Mouse (Mus musculus) kidney, postnatal 4 days (tissue): ENCODE results near the gene Wdr47.
"Not testable (repeated sequence)": the region's sequence is repeated elsewhere in the genome, so short reads cannot be mapped to it uniquely, and the experiment has no call there.

Experiments used
- DNase-seq, 2 experiments: peaks; one replicate each; pipeline ENCODE4 v3.0.0; 2021; ENCODE audit warnings: mixed read lengths in 2 of 2

Wdr47 gene

DNA sequence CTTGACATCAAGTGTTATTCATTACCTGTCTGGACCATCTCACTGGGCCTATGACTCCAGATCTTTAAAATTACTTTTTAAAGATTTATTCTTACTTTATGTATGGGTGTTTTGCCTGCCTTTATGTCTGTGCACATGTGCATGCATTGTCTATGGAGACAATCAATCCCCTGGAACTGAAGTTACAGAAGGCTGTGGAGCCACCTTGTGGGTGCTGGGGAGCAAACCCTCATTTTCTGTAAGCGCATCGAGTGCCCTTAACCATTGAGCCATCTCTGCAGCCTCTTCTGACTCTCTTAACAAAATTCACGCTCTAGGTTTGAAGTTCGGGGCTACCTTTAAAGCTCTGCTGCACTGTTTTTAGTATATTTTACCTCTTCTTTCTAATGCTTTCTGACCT is 48.3 kb downstream of the Wdr47 start:
- no peak for DNase-seq

DNA sequence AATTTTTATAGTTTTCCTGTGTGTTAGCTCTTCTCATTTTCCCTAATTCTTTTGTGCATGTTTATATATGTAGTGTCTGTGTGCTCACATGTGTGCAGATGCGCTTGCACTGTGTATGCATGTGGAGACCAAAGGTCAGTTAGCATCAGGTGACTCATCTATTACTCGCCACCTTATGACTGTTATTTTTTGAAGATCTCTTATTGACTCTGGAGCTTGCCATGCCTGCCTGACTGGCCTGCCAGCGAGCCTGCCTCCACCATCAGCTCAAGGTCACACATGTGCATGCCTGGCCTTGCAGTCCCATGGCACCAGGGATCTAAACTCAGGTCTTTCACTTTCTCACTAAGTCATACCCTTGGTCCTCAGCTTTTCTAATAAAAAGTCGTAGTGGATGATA is 49.9 kb downstream of the Wdr47 start:
- no peak for DNase-seq

DNA sequence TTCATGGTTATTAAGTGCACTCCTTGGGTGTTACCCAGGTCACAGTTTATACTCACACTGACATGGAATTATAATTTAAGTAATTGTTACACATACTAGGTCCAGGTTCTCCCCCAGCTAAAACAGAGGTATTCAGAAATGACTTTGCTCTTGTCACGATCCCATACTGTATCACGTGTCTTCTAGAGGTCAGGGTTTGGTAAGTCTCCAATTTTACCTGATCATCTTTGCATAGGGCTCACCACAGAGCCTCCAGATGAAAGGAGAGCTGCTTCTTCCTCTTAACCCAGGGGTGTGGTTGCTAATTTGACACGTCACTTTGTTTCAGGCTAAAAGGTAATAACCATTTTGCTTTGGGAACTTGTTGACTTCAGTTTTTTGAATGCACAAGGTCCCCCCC is 53.8 kb downstream of the Wdr47 start:
- DNase-seq: no peak

DNA sequence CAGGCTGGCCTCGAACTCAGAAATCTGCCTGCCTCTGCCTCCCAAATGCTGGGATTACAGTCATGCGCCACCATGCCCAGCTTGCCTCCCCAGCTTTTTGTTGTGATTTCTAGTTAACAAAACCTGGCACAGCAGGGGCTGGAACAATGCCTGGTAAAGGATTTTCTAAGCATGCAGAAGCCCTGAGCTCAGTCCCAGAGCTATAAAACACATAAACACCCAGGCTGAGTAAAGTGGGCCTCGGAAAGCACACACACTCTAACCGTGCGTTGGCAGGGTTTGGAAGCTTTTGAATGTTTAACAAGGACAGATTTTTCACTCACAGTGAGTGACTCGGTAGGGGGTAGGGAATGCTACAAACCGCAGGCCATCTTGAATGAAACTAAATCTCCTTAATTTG is 55.0 kb downstream of the Wdr47 start:
- no peak for DNase-seq

DNA sequence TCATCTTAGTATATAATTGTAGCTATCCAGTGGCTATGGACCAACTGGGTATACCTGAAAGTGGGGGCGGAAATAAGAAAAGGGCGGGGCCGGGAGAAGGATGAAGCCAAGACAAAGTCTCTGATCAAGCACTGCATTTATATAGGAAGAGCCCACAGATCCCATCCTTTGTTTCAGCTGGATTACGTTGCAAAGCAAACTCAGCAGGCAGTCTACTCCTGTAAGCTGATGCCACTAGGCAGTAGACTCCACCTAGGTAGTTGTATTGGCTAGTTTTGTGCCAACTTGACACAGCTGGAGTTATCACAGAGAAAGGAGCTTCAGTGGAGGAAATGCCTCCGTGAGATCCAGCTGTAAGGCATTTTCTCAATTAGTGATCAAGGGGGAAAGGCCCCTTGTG is 56.6 kb downstream of the Wdr47 start:
- DNase-seq: not testable (repeated sequence)

DNA sequence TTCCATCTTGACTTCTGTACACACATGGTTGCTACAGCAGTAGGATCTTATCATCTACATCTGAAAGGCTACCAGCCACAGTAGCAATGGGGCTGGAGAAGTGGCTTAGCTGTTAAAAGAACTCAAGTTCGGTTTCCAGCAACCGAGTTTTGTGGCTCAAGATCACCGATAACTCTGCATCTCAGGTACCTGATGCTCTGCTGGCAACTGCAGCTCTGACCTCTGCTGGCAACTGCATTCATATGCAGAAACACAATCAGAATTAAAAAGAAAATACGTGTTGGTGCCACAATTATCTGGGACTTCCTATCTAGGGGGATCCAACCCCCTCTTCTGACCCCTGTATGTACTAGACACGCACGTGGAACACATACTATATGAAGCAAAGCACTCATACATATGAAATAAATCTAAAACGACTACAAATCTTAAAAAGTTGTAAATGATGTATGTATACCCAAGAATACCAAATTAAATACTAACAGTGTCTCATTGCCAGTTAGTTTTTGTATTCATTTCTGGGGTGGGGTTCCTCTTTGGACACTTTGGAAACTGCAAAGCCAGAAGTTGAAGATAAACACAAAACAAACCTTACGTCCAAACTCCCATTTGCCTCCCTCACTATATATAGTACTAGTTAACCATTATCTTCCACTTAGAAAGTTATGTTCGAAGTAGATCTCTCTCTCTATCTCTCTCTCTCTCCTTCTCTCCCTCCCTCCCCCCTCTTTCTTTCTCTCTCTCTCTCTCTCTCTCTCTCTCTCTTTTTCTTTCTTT is 62.0 kb downstream of the Wdr47 start:
- DNase-seq: no peak

DNA sequence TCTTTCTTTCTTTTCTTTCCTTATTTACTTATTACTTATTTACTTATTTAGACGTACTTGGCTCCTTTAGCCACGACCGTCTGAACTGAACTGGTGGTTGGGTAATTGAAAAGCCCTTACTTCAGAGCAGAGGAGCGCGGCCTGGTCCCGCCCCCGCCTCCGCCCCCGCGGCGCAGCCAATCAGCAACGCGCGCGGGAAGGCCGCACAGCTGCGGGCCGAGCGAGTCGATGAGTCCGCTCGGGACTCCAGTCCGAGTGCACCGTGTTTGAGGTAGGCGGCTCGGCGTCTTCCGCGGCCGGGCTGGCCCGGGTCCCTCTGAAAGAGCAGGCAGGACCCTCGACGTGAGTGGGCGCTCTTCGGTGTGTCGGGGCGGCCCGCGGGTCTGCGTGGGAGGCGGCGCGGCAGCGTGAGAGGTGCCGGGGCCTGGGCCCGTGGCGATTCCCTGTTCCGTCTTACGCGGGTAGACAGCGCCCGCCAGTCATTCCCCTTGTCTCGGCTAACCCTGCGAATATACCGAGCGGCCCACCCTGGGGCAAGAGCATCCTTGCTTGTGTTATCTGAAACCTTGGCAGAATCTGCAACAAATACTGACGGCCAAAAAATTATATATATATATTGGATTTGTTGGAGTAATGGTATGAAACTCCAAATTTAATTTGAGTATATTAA is 62.8 kb downstream of the Wdr47 start, which contains the start of gene Clcc1:
Gene Clcc1 (plus strand): TSS at position 204 of the 670 bp plus-strand sequence.
- peak; percentile 96 to 98 for DNase-seq

DNA sequence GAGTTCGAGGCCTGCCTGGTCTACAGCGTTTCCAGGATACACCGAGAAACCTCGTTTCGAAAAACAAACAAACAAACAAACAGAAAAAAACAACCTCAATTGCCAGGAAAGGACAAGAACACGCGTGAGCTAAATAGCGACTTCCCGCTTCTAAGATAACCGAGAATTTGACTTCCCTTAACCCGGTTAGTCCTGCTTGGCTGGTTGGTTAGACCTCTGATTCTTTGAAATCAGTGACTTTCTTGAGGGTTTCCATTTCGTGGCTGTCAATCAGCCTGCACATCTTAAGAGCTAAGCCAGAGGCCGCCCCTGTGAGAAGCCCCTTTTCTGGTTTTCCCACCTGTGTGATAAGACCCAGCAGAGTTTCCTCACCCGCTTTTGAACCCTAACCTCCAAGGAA is 63.5 kb downstream of the Wdr47 start:
- no peak for DNase-seq

DNA sequence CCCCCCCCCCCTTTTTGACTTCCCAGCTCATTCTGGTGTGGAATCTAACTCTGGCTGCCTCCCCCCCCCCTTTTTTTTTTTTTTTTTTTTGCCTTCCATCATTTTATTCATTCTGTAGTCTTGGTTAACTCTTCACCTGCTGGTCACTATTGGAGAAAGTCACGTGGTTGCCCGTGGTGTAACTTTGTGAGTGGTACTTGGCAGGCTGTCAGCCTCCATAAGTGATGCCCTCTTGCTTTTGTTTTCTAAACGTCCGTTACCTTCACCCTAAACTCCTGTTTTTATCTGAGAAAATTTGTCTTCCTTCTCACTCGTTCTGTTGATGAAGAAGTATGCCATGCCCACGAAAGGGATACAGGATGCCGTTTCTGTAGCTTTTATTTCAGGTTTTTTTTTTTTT is 64.4 kb downstream of the Wdr47 start:
- DNase-seq: no peak

DNA sequence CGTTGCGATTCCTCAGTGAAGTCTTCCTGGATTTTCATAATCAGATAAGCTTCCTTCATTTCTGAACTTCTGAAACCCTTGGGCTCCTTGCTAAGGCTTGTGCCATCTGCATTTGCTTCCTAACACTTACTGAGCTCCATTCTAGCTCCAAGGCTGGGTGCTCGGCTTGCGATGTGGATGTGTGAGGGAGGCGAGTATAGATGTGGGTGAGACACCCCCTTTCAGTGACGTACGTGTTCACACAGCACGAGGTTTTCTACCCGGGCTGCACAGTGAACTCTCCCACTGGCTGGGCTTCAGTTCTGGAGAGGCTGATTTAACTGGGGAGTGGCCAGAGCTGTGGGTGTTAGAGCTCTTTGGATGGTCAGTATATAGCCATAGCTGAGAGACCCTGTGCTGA is 67.5 kb downstream of the Wdr47 start:
- DNase-seq: no peak

DNA sequence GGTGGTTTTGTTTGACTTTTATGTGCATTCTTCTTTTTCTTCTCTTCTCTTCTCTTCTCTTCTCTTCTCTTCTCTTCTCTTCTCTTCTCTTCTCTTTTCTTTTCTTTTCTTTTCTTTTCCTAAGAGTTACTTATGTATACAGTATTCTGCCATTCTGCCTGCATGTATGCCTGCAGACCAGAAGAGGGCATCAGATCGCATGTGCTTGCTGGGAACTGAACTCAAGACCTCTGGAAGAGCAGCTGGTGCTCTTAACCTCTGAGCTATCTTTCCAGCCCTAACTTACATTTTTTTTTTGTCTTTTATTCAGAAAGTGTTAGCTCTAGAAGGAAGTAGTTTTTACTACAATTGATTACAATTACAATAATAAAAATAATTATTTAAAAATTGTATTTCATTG is 69.9 kb downstream of the Wdr47 start:
- no peak for DNase-seq

DNA sequence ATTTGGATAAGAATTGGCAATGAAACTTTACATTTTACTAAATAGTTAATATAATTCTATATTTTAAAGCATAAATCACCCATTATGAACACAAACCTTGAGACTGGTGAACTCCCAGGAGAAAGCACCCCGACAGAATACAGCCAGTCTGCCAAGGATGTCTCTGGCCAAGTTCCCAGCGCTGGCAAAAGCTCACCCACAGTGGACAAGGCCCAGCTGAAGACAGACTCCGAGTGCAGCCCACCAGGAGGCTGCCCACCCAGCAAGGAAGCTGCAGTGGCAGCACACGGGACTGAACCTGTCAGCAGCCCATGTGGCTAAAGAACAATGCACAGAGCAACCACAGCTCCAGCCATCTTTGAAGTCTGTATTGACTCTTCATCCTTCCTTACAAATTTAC is 85.5 kb downstream of the Wdr47 start:
- DNase-seq: no peak

DNA sequence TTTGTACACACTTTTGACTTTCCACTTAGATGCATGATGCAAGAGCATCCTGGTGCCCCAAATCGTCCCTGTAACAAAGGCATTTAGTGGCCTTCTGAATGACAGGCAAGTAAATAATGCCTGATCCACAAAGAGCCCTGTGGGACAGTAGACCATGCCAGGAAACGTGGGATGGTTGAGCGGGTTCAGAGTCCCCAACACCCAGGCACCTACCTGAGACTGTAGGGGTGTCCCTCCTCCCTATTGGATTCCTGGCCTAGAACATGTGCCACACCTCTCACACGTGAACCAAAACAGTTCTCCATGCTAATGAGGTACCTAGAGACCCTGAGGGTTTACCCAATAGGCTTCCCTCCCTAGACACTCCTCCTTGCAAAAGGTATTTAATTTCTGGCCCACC is 89.9 kb downstream of the Wdr47 start:
- DNase-seq: no peak

DNA sequence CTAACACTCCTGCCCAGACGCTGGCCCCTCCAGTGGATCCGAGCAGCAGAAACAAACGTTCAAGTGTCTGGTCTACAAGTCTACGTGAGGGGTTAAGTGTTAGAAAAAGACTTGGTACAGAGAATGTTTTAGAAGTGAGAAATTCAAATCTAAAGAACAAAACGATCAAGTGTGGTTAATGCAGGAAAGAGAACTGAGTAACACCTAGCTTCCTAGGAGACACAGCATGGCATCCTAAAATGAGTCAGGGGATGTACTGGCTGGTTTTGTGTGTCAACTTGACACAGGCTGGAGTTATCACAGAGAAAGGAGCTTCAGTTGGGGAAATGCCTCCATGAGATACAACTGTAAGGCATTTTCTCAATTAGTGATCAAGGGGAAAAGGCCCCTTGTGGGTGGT is 92.5 kb downstream of the Wdr47 start:
- not testable (repeated sequence) for DNase-seq

DNA sequence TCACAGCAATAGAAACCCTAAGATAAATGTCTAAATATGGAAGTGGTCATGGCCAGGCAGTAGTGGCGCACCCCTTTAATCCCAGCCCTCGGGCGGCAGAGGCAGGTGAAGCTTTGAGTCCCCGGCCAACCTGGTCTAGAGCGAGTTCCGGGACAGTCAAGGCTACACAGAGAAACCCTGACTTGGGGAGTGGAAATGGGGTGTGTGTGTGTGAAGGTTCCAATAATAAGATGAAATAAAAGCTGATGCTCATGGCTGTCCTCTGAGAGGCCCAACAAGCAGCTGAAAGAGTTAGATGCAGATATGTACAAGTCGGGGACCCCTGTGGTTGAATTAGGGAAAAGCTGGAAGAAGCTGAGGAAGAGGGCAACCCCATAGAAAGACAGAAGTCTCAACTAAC is 94.6 kb downstream of the Wdr47 start:
- no peak for DNase-seq

DNA sequence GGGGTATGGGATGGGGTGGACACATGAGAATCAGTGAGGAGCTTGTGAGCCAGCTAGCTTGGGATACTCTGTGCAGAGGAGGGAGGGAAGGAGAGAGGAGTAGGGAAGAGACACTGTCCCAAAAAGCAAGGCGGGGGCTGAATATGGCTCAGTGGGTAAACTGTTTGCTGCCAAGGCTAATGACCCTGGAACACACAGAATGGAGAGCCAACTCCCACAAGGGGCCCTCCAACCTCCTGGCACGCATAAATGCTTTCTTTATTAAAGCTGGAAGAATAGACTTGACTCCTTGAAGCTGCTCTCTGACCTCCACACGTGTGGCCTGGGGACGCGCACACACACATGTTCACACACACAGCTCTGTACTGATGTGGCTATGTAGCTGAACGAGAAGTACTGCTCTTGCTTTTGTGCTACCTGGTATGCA is 97.9 kb downstream of the Wdr47 start:
- DNase-seq: no peak

DNA sequence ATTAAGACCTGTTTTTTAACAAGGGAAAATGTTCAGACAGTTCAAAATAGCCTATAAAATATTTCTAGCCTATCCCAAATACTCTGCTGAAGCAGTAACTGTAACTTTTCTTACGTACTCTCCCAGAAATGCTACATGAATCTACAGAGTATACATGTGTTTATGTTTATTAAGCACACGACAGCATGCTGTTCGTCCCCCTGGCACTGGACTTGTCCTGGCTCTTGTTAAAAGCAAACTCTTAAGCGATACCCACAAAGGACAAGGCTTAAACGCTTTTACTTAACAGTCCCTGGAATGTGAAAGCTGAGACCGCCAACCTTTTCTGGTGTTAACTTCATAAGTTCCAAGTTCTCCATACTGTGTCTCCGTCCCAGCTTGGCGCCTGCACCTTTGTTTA is 98.4 kb downstream of the Wdr47 start:
- no peak for DNase-seq

DNA sequence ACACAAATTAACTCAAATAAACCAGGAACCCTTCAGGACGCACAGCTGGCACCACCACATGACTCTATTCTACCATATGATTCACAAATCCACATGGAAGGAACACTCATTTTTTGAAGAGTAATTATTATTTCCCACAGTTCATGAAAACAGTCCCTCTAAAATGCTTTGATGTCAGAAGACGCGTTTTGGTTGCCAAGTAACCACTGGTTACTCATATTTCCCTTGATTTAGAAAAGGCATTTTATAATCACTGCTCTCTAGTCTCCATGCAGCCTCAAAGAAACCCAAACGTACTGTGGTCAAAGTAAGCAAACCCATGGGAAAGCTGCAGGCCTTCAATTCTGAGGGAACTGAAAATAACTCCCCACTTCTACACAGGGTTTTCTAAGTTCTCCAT is 98.9 kb downstream of the Wdr47 start:
- no peak for DNase-seq

DNA sequence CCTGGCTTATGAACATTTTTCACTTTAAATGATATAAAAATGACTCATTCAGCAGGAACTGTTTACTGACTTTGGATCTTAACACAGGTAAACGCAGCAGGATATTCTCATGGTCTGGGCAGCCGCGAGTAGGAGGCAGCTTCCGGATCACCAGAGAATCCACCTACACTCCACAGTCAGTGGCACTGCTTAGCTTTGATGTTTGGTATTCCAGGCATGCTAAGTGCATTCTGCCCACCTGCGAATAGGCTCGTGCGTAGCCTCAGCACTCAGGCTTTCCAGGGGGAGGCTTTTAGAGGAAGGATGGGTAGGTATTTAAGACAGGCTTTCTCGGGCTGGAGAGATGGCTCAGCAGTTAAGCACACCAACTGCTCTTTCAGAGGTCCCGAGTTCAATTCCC is 103.2 kb downstream of the Wdr47 start:
- no peak for DNase-seq
